Mouse (Mus musculus) small intestine, adult 2 months (tissue): ENCODE data around the gene Ccnyl1.

Experiments used
- CTCF ChIP-seq: fragments of 200-500 bp; IDR thresholded peaks from 2 replicates; pipeline ENCODE4 v1.5.1; 2012; ENCODE audit warnings: low read depth, mild to moderate bottlenecking, control low read depth, inconsistent platforms, low read length, moderate library complexity, mixed read lengths; ENCODE audit not compliant: insufficient replicate concordance, insufficient read length; ENCODE audit errors: extremely low read depth
- POLR2A ChIP-seq: fragments of 200-500 bp; IDR thresholded peaks from 2 replicates; pipeline ENCODE4 v1.6.1; 2012; ENCODE audit warnings: low read depth, mild to moderate bottlenecking, control low read depth, inconsistent platforms, low read length, moderate library complexity

DNA sequence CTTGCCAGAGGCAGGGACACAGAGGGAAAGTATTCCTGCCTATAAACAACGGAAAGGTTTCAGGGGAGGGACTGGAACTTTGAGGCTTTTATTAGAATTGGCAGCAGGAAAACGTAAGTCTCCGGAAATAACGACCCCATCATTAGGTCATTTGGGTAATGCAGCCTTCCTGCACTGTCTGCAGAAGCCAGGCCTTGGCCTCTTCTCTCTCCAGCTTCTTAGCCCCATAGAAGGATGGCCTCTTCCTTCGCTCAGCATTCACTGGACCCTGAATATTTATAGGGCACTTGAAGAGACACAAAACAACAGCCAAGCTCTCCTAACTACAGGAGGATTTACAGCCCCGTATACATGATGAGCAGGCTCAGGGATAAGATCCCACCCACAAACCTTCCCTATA lies 79.9 kb downstream of the Ccnyl1 start:
- TF ChIP-seq CTCF (no peak), POLR2A (no peak)
